Mouse (Mus musculus): ENCODE data around the gene Olfr1426. TPM values are rescaled to one million over a fixed set of nuclear protein-coding genes. Genes with fewer than 3 reads are reported as not detected.
A peak's percentile ranks its signal among the peaks of the same experiment; 100 is the strongest.
"Not testable (repeated sequence)": the region's sequence is repeated elsewhere in the genome, so short reads cannot be mapped to it uniquely, and the experiment has no call there.

The Olfr1426 gene
- polyA plus RNA-seq (2015; fragmentation: Nextera tagmentation; extraction: Ambion mirVana): not detected in 2 replicates

GRCm38 (mm10) chr19:12091913-12092312, at the start of gene Olfr1426:
TSS of gene Olfr1426 (minus strand) at chr19:12092013.
- Histone ChIP-seq H3K27me3 (replicated peaks) (no peaks in the 10 kb centered on the region), H3K36me3 (no peaks in the 10 kb centered on the region), H3K4me1 (replicated peaks) (no peaks in the 10 kb centered on the region), H3K9ac (no peak within 1 kb of the TSS), H3K4me2 (replicated peaks) (no peak within 1 kb of the TSS), H3K27ac (no peak within 1 kb of the TSS), H3K4me3 (replicated peaks) (no peak within 1 kb of the TSS), H3K9me3 (no peaks in the 10 kb centered on the region)
- 86% methylated on average over 1 of the region's 1 CpGs for WGBS
- no peak for ATAC-seq

- Histone ChIP-seq H3K4me2 (replicated peaks) (no peak overlapping the region), H3K4me1 (replicated peaks) (no peaks in the 10 kb centered on the region), H3K4me3 (replicated peaks) (no peak overlapping the region), H3K9ac (no peak overlapping the region), H3K27ac (no peak overlapping the region), H3K27me3 (replicated peaks) (no peaks in the 10 kb centered on the region), H3K9me3 (no peaks in the 10 kb centered on the region), H3K36me3 (no peaks in the 10 kb centered on the region)
- 28% methylated on average over 2 of the region's 2 CpGs for WGBS
- ATAC-seq: peak; percentile 45; the same call in 1 of the 2 replicates
Observed at GRCm38 (mm10) chr19:12134289-12134688, 42.5 kb upstream of the Olfr1426 start.

GRCm38 (mm10) chr19:12123103-12123502, 31.3 kb upstream of the Olfr1426 start, which contains the start of gene Olfr76:
TSS of gene Olfr76 (minus strand) at chr19:12123203.
- 70% methylated on average over 3 of the region's 3 CpGs for WGBS

GRCm38 (mm10) chr19:12116464-12116863, 24.7 kb upstream of the Olfr1426 start:
- Histone ChIP-seq H3K4me1 (replicated peaks) (no peaks in the 10 kb centered on the region), H3K9ac (no peak overlapping the region), H3K27ac (no peak overlapping the region), H3K36me3 (no peaks in the 10 kb centered on the region), H3K4me3 (replicated peaks) (no peak overlapping the region), H3K9me3 (no peaks in the 10 kb centered on the region), H3K4me2 (replicated peaks) (no peak overlapping the region), H3K27me3 (replicated peaks) (no peaks in the 10 kb centered on the region)
- WGBS: 91% methylated on average over 3 of the region's 3 CpGs
- no peak for ATAC-seq

More at GRCm38 (mm10) chr19:12123103-12123502, 31.3 kb upstream of the Olfr1426 start, which contains the start of gene Olfr76:
- H3K4me1 ChIP-seq (replicated peaks): no peaks in the 10 kb centered on the region
- ATAC-seq: no peak
- H3K4me3 ChIP-seq (replicated peaks): no peak within 1 kb of the TSS
- no peak within 1 kb of the TSS for H3K9ac ChIP-seq
- no peaks in the 10 kb centered on the region for H3K9me3 ChIP-seq
- H3K27me3 ChIP-seq (replicated peaks): no peaks in the 10 kb centered on the region
- H3K4me2 ChIP-seq (replicated peaks): no peak within 1 kb of the TSS
- H3K36me3 ChIP-seq: no peaks in the 10 kb centered on the region
- no peak within 1 kb of the TSS for H3K27ac ChIP-seq

GRCm38 (mm10) chr19:12115797-12116196, 24.0 kb upstream of the Olfr1426 start, which contains the start of gene Olfr1428:
TSS of gene Olfr1428 (minus strand) at chr19:12115897.
- H3K4me1 ChIP-seq (replicated peaks): no peaks in the 10 kb centered on the region
- H3K27ac ChIP-seq: no peak within 1 kb of the TSS
- H3K4me2 ChIP-seq (replicated peaks): no peak within 1 kb of the TSS
- 78% methylated on average over 1 of the region's 1 CpGs for WGBS
- no peaks in the 10 kb centered on the region for H3K36me3 ChIP-seq
- no peak for ATAC-seq
- no peaks in the 10 kb centered on the region for H3K9me3 ChIP-seq
- H3K27me3 ChIP-seq (replicated peaks): no peaks in the 10 kb centered on the region
- no peak within 1 kb of the TSS for H3K9ac ChIP-seq
- H3K4me3 ChIP-seq (replicated peaks): no peak within 1 kb of the TSS

GRCm38 (mm10) chr19:12113807-12114206, 22.0 kb upstream of the Olfr1426 start:
- WGBS: 45% methylated on average over 1 of the region's 1 CpGs

GRCm38 (mm10) chr19:12104541-12104940, 12.7 kb upstream of the Olfr1426 start:
- Histone ChIP-seq H3K4me2 (replicated peaks) (no peak overlapping the region), H3K9me3 (no peaks in the 10 kb centered on the region), H3K4me1 (replicated peaks) (no peaks in the 10 kb centered on the region), H3K27me3 (replicated peaks) (no peaks in the 10 kb centered on the region), H3K9ac (no peak overlapping the region), H3K4me3 (replicated peaks) (no peak overlapping the region), H3K27ac (no peak overlapping the region), H3K36me3 (no peaks in the 10 kb centered on the region)
- 69% methylated on average over 1 of the region's 1 CpGs for WGBS
- no peak for ATAC-seq

More at GRCm38 (mm10) chr19:12113807-12114206, 22.0 kb upstream of the Olfr1426 start:
- Histone ChIP-seq H3K27ac (no peak overlapping the region), H3K4me1 (replicated peaks) (no peaks in the 10 kb centered on the region), H3K27me3 (replicated peaks) (no peaks in the 10 kb centered on the region), H3K9me3 (no peaks in the 10 kb centered on the region), H3K36me3 (no peaks in the 10 kb centered on the region), H3K4me3 (replicated peaks) (no peak overlapping the region), H3K9ac (no peak overlapping the region), H3K4me2 (replicated peaks) (no peak overlapping the region)
- no peak for ATAC-seq

- Histone ChIP-seq H3K4me1 (replicated peaks) (no peaks in the 10 kb centered on the region), H3K36me3 (no peaks in the 10 kb centered on the region), H3K4me2 (replicated peaks) (no peak within 1 kb of the TSS), H3K27me3 (replicated peaks) (no peaks in the 10 kb centered on the region), H3K27ac (no peak within 1 kb of the TSS), H3K4me3 (replicated peaks) (no peak within 1 kb of the TSS), H3K9ac (no peak within 1 kb of the TSS), H3K9me3 (no peaks in the 10 kb centered on the region)
- no peak for ATAC-seq
- 96% methylated on average over 2 of the region's 2 CpGs for WGBS
Observed at GRCm38 (mm10) chr19:12103234-12103633, 11.4 kb upstream of the Olfr1426 start, which contains the start of gene Olfr1427. TSS of gene Olfr1427 (minus strand) at chr19:12103334.

GRCm38 (mm10) chr19:12077631-12078030, 14.2 kb downstream of the Olfr1426 start, which contains the start of gene Olfr1425:
TSS of gene Olfr1425 (minus strand) at chr19:12077731.
- not testable (repeated sequence) for H3K9me3 ChIP-seq; H3K27me3 ChIP-seq (replicated peaks); H3K4me2 ChIP-seq (replicated peaks); H3K4me1 ChIP-seq (replicated peaks); H3K9ac ChIP-seq; H3K4me3 ChIP-seq (replicated peaks); ATAC-seq; H3K36me3 ChIP-seq; H3K27ac ChIP-seq
- WGBS: 87% methylated on average over 4 of the region's 4 CpGs

- not testable (repeated sequence) for H3K9ac ChIP-seq; H3K36me3 ChIP-seq; H3K4me1 ChIP-seq (replicated peaks); H3K4me2 ChIP-seq (replicated peaks); H3K27ac ChIP-seq; ATAC-seq; H3K27me3 ChIP-seq (replicated peaks); H3K9me3 ChIP-seq; H3K4me3 ChIP-seq (replicated peaks)
- 79% methylated on average over 1 of the region's 1 CpGs for WGBS
Observed at GRCm38 (mm10) chr19:12069546-12069945, 22.3 kb downstream of the Olfr1426 start.

GRCm38 (mm10) chr19:12067806-12068205, 24.0 kb downstream of the Olfr1426 start:
- not testable (repeated sequence) for H3K4me2 ChIP-seq (replicated peaks); H3K4me1 ChIP-seq (replicated peaks); H3K9me3 ChIP-seq; H3K36me3 ChIP-seq; H3K27ac ChIP-seq; ATAC-seq; H3K4me3 ChIP-seq (replicated peaks); H3K27me3 ChIP-seq (replicated peaks); H3K9ac ChIP-seq
- 70% methylated on average over 1 of the region's 1 CpGs for WGBS

- not testable (repeated sequence) for H3K4me3 ChIP-seq (replicated peaks); ATAC-seq; H3K4me1 ChIP-seq (replicated peaks); H3K4me2 ChIP-seq (replicated peaks); H3K27me3 ChIP-seq (replicated peaks); H3K9ac ChIP-seq; H3K36me3 ChIP-seq; H3K27ac ChIP-seq; H3K9me3 ChIP-seq
- WGBS: 91% methylated on average over 1 of the region's 1 CpGs
Observed at GRCm38 (mm10) chr19:12062582-12062981, 29.2 kb downstream of the Olfr1426 start, which contains the start of gene Olfr1424. TSS of gene Olfr1424 (minus strand) at chr19:12062682.

GRCm38 (mm10) chr19:12043163-12043562, 48.6 kb downstream of the Olfr1426 start:
- Histone ChIP-seq H3K4me1 (replicated peaks) (no peaks in the 10 kb centered on the region), H3K9me3 (no peaks in the 10 kb centered on the region), H3K4me2 (replicated peaks) (no peak overlapping the region), H3K9ac (no peak overlapping the region), H3K36me3 (no peaks in the 10 kb centered on the region), H3K4me3 (replicated peaks) (no peak overlapping the region), H3K27ac (no peak overlapping the region), H3K27me3 (replicated peaks) (no peaks in the 10 kb centered on the region)
- 83% methylated on average over 5 of the region's 5 CpGs for WGBS
- no peak for ATAC-seq
